Mouse (Mus musculus): ENCODE measurements around the gene Slfn3. TPM values are rescaled to one million over a fixed set of nuclear protein-coding genes. Genes with fewer than 3 reads are reported as not detected.
"Not testable (repeated sequence)": the region's sequence is repeated elsewhere in the genome, so short reads cannot be mapped to it uniquely, and the experiment has no call there.

Slfn3 gene
- 2.4 and 3.3 TPM in 2 replicates for total RNA-seq (2012; rRNA removed)

- Histone ChIP-seq H3K36me3 (ENCODE audit: control insufficient read depth, insufficient read depth, low read length, poor library complexity, severe bottlenecking) (no peaks in the 10 kb centered on the region), H3K9me3 (ENCODE audit: control insufficient read depth, insufficient read depth, low read depth, low read length) (no peaks in the 10 kb centered on the region), H3K27ac (ENCODE audit: insufficient read depth, low read depth, low read length, poor library complexity, severe bottlenecking) (no peak within 1 kb of the TSS), H3K4me1 (ENCODE audit: control insufficient read depth in 2 of 2, insufficient read depth in 2 of 2, low read length in 2 of 2, poor library complexity in 1 of 2) (no peaks in the 10 kb centered on the region), H3K9ac (ENCODE audit: insufficient read depth, low read depth, low read length, poor library complexity, severe bottlenecking) (no peak within 1 kb of the TSS), H3K4me3 (ENCODE audit: insufficient read depth in 1 of 2, low read depth in 1 of 2, low read length in 2 of 2, poor library complexity in 1 of 2, severe bottlenecking in 1 of 2) (no peak within 1 kb of the TSS)
- DNase-seq (ENCODE audit: low read depth, low spot score), result no peak
- in situ Hi-C loops (cut with MboI; ENCODE audit: low sequenced_read_pairs in 2 of 2, unreplicated experiment in 2 of 2), result no loop called here
- no peak for TF ChIP-seq ZC3H11A (IDR thresholded peaks at IDR 0.05; ENCODE audit: borderline replicate concordance, low read depth, low read length)
- TF ChIP-seq HCFC1 (IDR thresholded peaks at IDR 0.05; ENCODE audit: borderline replicate concordance, insufficient read depth, low read length), result no peak
- no peak for TF ChIP-seq MAFK (IDR thresholded peaks at IDR 0.05; ENCODE audit: insufficient read depth, low read depth, low read length)
- no peak for TF ChIP-seq CHD2 (IDR thresholded peaks at IDR 0.05; ENCODE audit: low read depth, low read length)
- no peak for TF ChIP-seq ZNF384 (IDR thresholded peaks at IDR 0.05; ENCODE audit: low read depth, low read length)
These were observed at the start of gene Slfn3 for GRCm38 (mm10) chr11:83191134-83191893. TSS of gene Slfn3 (plus strand) at chr11:83191330.

DNA sequence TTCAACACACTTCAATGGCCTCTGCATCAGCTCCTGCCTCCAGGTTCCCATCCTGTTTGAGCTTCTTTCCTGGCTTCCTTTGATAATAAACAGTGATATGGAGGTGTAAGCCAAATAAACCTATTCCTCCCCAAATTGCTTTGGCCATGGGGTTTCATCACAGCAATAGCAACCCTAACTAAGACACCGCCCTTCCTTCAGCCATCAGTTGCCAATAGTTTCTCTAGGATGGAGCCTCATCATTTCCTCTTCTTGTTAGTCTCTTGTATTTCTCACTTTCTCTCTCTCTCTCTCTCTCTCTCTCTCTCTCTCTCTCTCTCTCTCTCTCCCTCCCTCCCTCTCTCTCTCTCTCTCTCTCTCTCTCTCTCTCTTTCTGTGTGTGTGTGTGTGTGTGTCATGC is 42.2 kb upstream of the Slfn3 start:
- H3K36me3 ChIP-seq (ENCODE audit: control insufficient read depth, insufficient read depth, low read length, poor library complexity, severe bottlenecking); H3K9ac ChIP-seq (ENCODE audit: insufficient read depth, low read depth, low read length, poor library complexity, severe bottlenecking); H3K9me3 ChIP-seq (ENCODE audit: control insufficient read depth, insufficient read depth, low read depth, low read length); in situ Hi-C loops (cut with MboI; ENCODE audit: low sequenced_read_pairs in 2 of 2, unreplicated experiment in 2 of 2); H3K4me1 ChIP-seq (ENCODE audit: control insufficient read depth in 2 of 2, insufficient read depth in 2 of 2, low read length in 2 of 2, poor library complexity in 1 of 2); H3K4me3 ChIP-seq (ENCODE audit: insufficient read depth in 1 of 2, low read depth in 1 of 2, low read length in 2 of 2, poor library complexity in 1 of 2, severe bottlenecking in 1 of 2); H3K27ac ChIP-seq (ENCODE audit: insufficient read depth, low read depth, low read length, poor library complexity, severe bottlenecking); DNase-seq (ENCODE audit: low read depth, low spot score): not testable (repeated sequence)

DNA sequence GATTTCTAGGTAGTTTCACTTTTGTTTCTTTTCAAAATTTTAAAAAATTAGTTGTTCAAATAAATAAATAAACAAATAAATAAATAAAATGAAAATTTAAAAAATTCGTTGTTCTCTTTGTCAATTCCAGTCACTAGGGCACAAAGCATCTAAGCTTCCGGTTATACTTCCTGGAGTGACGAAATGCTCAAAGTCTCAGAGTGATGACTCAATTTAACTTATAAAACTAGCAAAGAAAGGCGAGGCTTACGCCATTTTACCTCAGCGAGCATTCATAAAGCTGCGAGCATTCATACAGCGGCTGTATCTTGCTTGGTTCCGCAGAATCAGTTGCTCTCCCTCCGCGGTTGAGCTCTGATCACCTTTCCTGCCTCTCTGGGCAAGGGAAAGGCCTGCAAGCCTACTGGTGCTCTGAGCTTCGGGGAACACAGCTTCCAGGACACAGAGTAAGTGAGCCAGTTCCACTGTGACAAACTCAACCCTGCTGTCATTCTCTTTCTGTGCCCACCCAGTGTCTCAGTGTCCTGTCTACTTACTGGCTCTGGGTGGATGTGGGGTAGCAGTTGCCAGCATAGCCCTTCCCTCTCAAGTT is 16.1 kb upstream of the Slfn3 start, which contains the start of gene Slfn4:
Slfn4 (plus strand) TSS at position 239 of the 592 bp plus-strand sequence.
- Histone ChIP-seq H3K9me3 (ENCODE audit: control insufficient read depth, insufficient read depth, low read depth, low read length) (no peaks in the 10 kb centered on the region), H3K36me3 (ENCODE audit: control insufficient read depth, insufficient read depth, low read length, poor library complexity, severe bottlenecking) (no peaks in the 10 kb centered on the region), H3K4me1 (ENCODE audit: control insufficient read depth in 2 of 2, insufficient read depth in 2 of 2, low read length in 2 of 2, poor library complexity in 1 of 2) (no peaks in the 10 kb centered on the region), H3K27ac (ENCODE audit: insufficient read depth, low read depth, low read length, poor library complexity, severe bottlenecking) (no peak within 1 kb of the TSS), H3K9ac (ENCODE audit: insufficient read depth, low read depth, low read length, poor library complexity, severe bottlenecking) (no peak within 1 kb of the TSS), H3K4me3 (ENCODE audit: insufficient read depth in 1 of 2, low read depth in 1 of 2, low read length in 2 of 2, poor library complexity in 1 of 2, severe bottlenecking in 1 of 2) (no peak within 1 kb of the TSS)
- in situ Hi-C loops (cut with MboI; ENCODE audit: low sequenced_read_pairs in 2 of 2, unreplicated experiment in 2 of 2), result no loop called here
- TF ChIP-seq ZC3H11A (IDR thresholded peaks at IDR 0.05; ENCODE audit: borderline replicate concordance, low read depth, low read length) (no peak), HCFC1 (IDR thresholded peaks at IDR 0.05; ENCODE audit: borderline replicate concordance, insufficient read depth, low read length) (no peak), MAFK (IDR thresholded peaks at IDR 0.05; ENCODE audit: insufficient read depth, low read depth, low read length) (no peak), CHD2 (IDR thresholded peaks at IDR 0.05; ENCODE audit: low read depth, low read length) (no peak), ZNF384 (IDR thresholded peaks at IDR 0.05; ENCODE audit: low read depth, low read length) (no peak)
- DNase-seq (ENCODE audit: low read depth, low spot score), result no peak

GRCm38 (mm10) chr11:83192001-83192400 is 871 bp downstream of the Slfn3 start:
- Histone ChIP-seq H3K36me3 (ENCODE audit: control insufficient read depth, insufficient read depth, low read length, poor library complexity, severe bottlenecking) (no peaks in the 10 kb centered on the region), H3K4me1 (ENCODE audit: control insufficient read depth in 2 of 2, insufficient read depth in 2 of 2, low read length in 2 of 2, poor library complexity in 1 of 2) (no peaks in the 10 kb centered on the region), H3K27ac (ENCODE audit: insufficient read depth, low read depth, low read length, poor library complexity, severe bottlenecking) (no peak overlapping the region), H3K9ac (ENCODE audit: insufficient read depth, low read depth, low read length, poor library complexity, severe bottlenecking) (no peak overlapping the region), H3K4me3 (ENCODE audit: insufficient read depth in 1 of 2, low read depth in 1 of 2, low read length in 2 of 2, poor library complexity in 1 of 2, severe bottlenecking in 1 of 2) (no peak overlapping the region), H3K9me3 (ENCODE audit: control insufficient read depth, insufficient read depth, low read depth, low read length) (no peaks in the 10 kb centered on the region)
- in situ Hi-C loops (cut with MboI; ENCODE audit: low sequenced_read_pairs in 2 of 2, unreplicated experiment in 2 of 2), result no loop called here
- TF ChIP-seq ZC3H11A (IDR thresholded peaks at IDR 0.05; ENCODE audit: borderline replicate concordance, low read depth, low read length) (peak; percentile 29; the same call in 1 of the 2 replicates), HCFC1 (IDR thresholded peaks at IDR 0.05; ENCODE audit: borderline replicate concordance, insufficient read depth, low read length) (no peak)
- no peak for DNase-seq (ENCODE audit: low read depth, low spot score)

Measured in ES-E14 (cell line).